8 mouse cellular contexts compared by ENCODE assay signal in the genomic region with DNA sequence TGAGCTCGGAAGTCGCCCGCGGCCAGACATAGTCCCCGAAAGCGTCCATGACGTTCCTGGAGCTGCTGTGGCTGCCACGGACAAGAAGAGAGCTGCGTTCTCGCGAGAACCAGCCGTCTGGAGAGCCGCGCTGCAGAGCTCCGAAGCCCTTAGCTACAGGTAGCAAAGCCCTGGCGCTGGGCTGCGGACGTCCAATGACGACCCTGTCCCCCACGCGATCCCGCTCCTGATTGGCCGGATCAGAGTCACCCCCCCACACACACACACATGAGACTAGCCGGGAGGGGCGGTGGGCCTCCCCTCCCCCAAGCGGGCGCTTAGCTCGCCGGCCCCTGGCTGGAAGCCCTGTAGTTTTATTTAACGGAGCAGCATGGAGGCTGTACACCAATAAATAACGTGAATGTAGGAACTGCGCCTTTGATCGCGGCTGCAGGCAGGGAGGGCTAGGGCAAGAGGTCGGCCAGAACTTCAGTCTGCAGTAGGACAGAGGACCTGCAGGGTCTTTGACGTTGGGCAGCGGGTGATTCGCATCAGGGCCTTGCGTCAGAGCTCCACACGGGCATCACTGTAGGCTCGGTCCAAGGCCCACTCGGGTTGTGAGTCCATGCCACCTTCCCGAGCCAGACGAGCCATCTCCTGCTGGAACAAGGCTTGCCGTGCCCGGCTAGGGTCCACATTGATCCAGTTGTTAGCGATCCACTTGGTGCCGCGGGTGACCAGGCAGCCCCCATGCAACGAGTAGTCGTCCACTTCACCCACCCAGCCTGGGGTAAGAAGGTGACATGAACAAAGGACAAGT. TPM values are rescaled to one million over a fixed set of nuclear protein-coding genes. Genes with fewer than 3 reads are reported as not detected.
DNase-seq lines count a peak whose midpoint lies in the region; ATAC-seq lines count a peak whose summit lies in the region.

Gene Wdr6 (minus strand): TSS at position 195 of the 799 bp plus-strand sequence.

- peak; percentile 88 to 93 for ATAC-seq in hematopoietic stem cell, adult 5-6 weeks (replicated peaks in 1 of 2; ENCODE audit: insufficient read depth in 1 of 2, low FRiP score in 2 of 2, low TSS enrichment in 1 of 2, low read depth in 1 of 2, poor library complexity in 2 of 2, severe bottlenecking in 2 of 2)
- ATAC-seq in lung, embryonic 16.5 days (ENCODE audit: low read depth) = peak; percentile 99

- peaks cover 24% of the 10 kb centered on the region for H3K4me1 ChIP-seq in lung, embryonic 16.5 days (replicated peaks; ENCODE audit: control insufficient read depth, insufficient read depth, low read length)

- peak within 1 kb of the TSS; percentile 95 for H3K27ac ChIP-seq in lung, embryonic 16.5 days (ENCODE audit: low read length)

- H3K36me3 ChIP-seq in lung, embryonic 16.5 days (ENCODE audit: control insufficient read depth, insufficient read depth, low read length) = peaks cover 15% of the 10 kb centered on the region

- no peaks in the 10 kb centered on the region for H3K27me3 ChIP-seq in lung, embryonic 16.5 days (ENCODE audit: control insufficient read depth, insufficient read depth, low read depth, low read length)

- peak within 1 kb of the TSS; percentile 93 for H3K9ac ChIP-seq in lung, embryonic 16.5 days (ENCODE audit: low read length)

- 3% methylated on average over 51 of the region's 51 CpGs for WGBS in lung, embryonic 16.5 days

- H3K4me2 ChIP-seq in lung, embryonic 16.5 days (ENCODE audit: low read depth, low read length) = peak within 1 kb of the TSS; percentile 89

- H3K9me3 ChIP-seq in lung, embryonic 16.5 days (ENCODE audit: control insufficient read depth, low read length) = no peaks in the 10 kb centered on the region

- DNase-seq in MEL-GATA-1-ER (ENCODE audit: extremely low read depth, low read depth) = peak; percentile 94
- peak; percentile 86 for DNase-seq in cerebellum, adult 8-10 months
- DNase-seq in forelimb bud, embryonic 11.5 days (ENCODE audit: low read depth, low spot score) = peak; percentile 97
- DNase-seq in layer of hippocampus, adult 9-10 months (ENCODE audit: low spot score) = peak; percentile 77
- peak; percentile 89 for DNase-seq in ovary, postnatal 14 days (ENCODE audit: low spot score)
- DNase-seq in thymus, postnatal 14 days = peak; percentile 94

- peak within 1 kb of the TSS; percentile 83 for H3K4me3 ChIP-seq in lung, embryonic 16.5 days (ENCODE audit: low read length)

RNA-seq across cellular contexts. Expression of gene Wdr6, which starts in this region (rescaled TPM):
- 28.8 and 35.4 TPM in 2 replicates for total RNA-seq in hematopoietic stem cell, adult 5-6 weeks (2017)
- polyA plus RNA-seq in lung, embryonic 16.5 days (2015; fragmentation: Nextera tagmentation; extraction: Ambion mirVana) = 122 and 128 TPM in 2 replicates

Comparison
In these comparisons a context has a peak if more than half of its experiments do, and no peak if none do; other contexts are left out.
1. Peak in every context shown above with its lines: DNase-seq, ATAC-seq, H3K4me3 ChIP-seq and H3K27ac ChIP-seq.